Mouse (Mus musculus) hindbrain, embryonic 14.5 days (tissue): ENCODE measurements around the gene Ern1. TPM values are rescaled to one million over a fixed set of nuclear protein-coding genes. Genes with fewer than 3 reads are reported as not detected.
A peak's percentile ranks its signal among the peaks of the same experiment; 100 is the strongest.
"Not testable (repeated sequence)": the region's sequence is repeated elsewhere in the genome, so short reads cannot be mapped to it uniquely, and the experiment has no call there.

ENCODE experiments used
- ATAC-seq: fragments of 200-750 bp; cut with Nextera tagmentation; 2 replicates; pipeline ENCODE4 v1.8.0; 2017; ENCODE audit warnings: moderate number of reproducible peaks, mild to moderate bottlenecking, moderate TSS enrichment, moderate library complexity; ENCODE audit not compliant: low FRiP score
- DNase-seq: peaks from one replicate; pipeline ENCODE4 v3.0.0-alpha.2; 2015; ENCODE audit warnings: low spot score
- H3K27ac ChIP-seq: fragments of 300-500 bp; sonication (generic); 2 replicates; pipeline ENCODE4 v1.5.1; 2014; ENCODE audit warnings: mild to moderate bottlenecking, moderate library complexity
- H3K27me3 ChIP-seq: fragments of 300-500 bp; sonication (generic); 2 replicates; pipeline ENCODE4 v1.6.1; 2014; ENCODE audit warnings: mild to moderate bottlenecking, low read length, mixed read lengths; ENCODE audit not compliant: control insufficient read depth, insufficient read depth
- H3K36me3 ChIP-seq: fragments of 300-500 bp; sonication (generic); replicated peaks from 2 replicates; pipeline ENCODE4 v1.6.1; 2014; ENCODE audit not compliant: control insufficient read depth, insufficient read depth
- H3K4me1 ChIP-seq: fragments of 300-500 bp; sonication (generic); replicated peaks from 2 replicates; pipeline ENCODE4 v1.6.1; 2014; ENCODE audit warnings: antibody characterized with exemption, low read length, mixed read lengths; ENCODE audit not compliant: control insufficient read depth, insufficient read depth
- H3K4me2 ChIP-seq: fragments of 300-500 bp; sonication (generic); replicated peaks from 2 replicates; pipeline ENCODE4 v1.6.1; 2014; ENCODE audit warnings: mild to moderate bottlenecking, moderate library complexity
- H3K4me3 ChIP-seq: fragments of 300-500 bp; sonication (generic); replicated peaks from 2 replicates; pipeline ENCODE4 v1.5.1; 2014; ENCODE audit warnings: mild to moderate bottlenecking, low read length
- H3K9ac ChIP-seq: fragments of 300-500 bp; sonication (generic); 2 replicates; pipeline ENCODE4 v1.6.1; 2014
- H3K9me3 ChIP-seq: fragments of 300-500 bp; sonication (generic); 2 replicates; pipeline ENCODE4 v1.6.1; 2016; ENCODE audit warnings: low read length; ENCODE audit not compliant: control insufficient read depth
- WGBS: fragments of 180-500 bp; shearing (Covaris S2); extraction: QIAGEN DNeasy Blood & Tissue Kit; methylation state at CpG from one replicate; pipeline ENCODE4 v1.1.7; 2014; 5-methylcytosine and 5-hydroxymethylcytosine counted together
- polyA plus RNA-seq: library from polyadenylated mRNA; unstranded; fragments of >200 nt; fragmentation: Nextera tagmentation; extraction: Ambion mirVana; gene quantifications from 2 replicates; pipeline ENCODE4 v1.2.1, GENCODE M21; 2014

Gene Ern1
- polyA plus RNA-seq, 1 experiment from 2014 or later, result 7.2 TPM

GRCm38 (mm10) chr11:106394055-106394454, 93.6 kb downstream of the Ern1 start:
- H3K4me2 ChIP-seq, H3K4me3 ChIP-seq, H3K4me1 ChIP-seq, H3K9me3 ChIP-seq, H3K9ac ChIP-seq, ATAC-seq, H3K27me3 ChIP-seq, H3K27ac ChIP-seq, DNase-seq: not testable (repeated sequence)
- H3K36me3 ChIP-seq, result peaks cover 23% of the 10 kb centered on the region
- 84% methylated on average over 2 of the region's 2 CpGs for WGBS

- H3K27ac ChIP-seq, result no peak overlapping the region
- H3K4me3 ChIP-seq, result no peak overlapping the region
- peaks cover 15% of the 10 kb centered on the region for H3K36me3 ChIP-seq
- DNase-seq, result no peak
- no peak overlapping the region for H3K4me2 ChIP-seq
- H3K4me1 ChIP-seq, result no peaks in the 10 kb centered on the region
- 70% methylated on average over 4 of the region's 4 CpGs for WGBS
- ATAC-seq, result no peak
- no peak overlapping the region for H3K9ac ChIP-seq
- no peaks in the 10 kb centered on the region for H3K27me3 ChIP-seq
- H3K9me3 ChIP-seq, result no peaks in the 10 kb centered on the region
Observed at GRCm38 (mm10) chr11:106393331-106393616, 94.4 kb downstream of the Ern1 start.

DNA sequence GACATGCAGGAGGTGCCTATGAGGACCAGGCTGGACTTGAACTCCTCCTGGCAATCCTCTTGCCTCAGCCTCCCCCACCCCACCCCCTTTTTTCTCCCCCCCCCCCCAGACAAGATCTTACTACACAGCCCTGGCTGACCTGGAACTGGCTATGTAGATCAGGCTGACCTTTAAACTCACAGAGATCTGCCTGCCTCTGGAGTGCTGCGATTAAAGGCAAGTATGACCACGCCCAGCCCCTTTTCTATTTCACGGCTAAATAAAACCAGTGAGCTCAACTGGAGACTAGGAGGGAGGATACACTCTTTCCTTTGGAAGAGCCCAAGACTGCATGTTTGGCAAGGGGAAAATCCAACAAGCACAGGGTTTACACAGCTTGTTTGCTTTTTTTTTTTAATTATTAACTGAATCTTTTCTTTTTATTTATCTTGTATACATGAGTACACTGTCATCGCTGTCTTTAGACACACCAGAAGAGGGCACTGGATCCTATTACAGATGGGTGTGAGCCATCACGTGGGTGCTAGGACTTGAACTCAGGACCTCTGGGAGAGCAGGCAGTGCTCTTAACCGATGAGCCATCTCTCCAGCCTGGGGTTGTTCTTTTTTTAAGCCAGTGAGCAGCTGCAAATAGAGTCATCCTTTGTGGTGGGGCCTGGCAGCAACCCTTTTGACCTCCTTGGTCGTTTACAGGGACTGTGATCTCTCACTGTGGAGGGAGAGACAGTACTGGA, 94.9 kb downstream of the Ern1 start:
- H3K9ac ChIP-seq, result no peak overlapping the region
- H3K4me2 ChIP-seq, result no peak overlapping the region
- no peaks in the 10 kb centered on the region for H3K27me3 ChIP-seq
- no peak overlapping the region for H3K27ac ChIP-seq
- ATAC-seq (no peak), DNase-seq (no peak)
- no peaks in the 10 kb centered on the region for H3K4me1 ChIP-seq
- no peaks in the 10 kb centered on the region for H3K9me3 ChIP-seq
- no peak overlapping the region for H3K4me3 ChIP-seq
- H3K36me3 ChIP-seq, result peaks cover 12% of the 10 kb centered on the region; the same call in 1 of the 2 replicates
- WGBS, result 68% methylated on average over 7 of the region's 7 CpGs

DNA sequence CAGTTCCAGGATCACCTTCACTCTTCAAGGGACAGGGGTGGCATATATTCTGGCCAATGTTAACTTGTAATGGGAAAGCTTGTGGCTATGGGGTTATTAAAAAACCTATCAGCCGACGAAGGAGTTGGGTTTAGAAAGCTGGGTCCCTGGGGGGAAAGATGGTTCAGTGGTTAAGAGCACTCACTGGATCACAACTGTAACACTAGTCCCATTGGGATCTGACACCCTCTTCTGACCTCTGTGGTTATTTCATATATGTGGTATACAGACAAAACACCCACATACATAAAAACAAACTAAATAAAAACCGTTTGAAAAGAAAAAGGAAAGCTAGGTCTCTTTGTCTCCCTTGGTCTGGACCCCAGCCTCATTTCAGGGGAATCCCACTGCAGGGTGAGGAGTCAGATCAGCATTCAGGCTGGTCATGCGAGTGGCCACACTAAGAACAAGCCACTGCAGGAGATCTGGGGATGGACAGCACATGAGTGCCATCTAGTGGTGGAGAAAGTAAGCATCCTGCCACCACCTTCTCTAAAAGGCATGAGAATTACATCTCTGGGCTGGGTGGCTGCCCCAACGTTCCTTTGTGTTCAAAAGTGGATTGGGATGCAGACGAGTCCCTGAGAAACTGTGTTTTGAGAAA, 96.0 kb downstream of the Ern1 start:
- no peaks in the 10 kb centered on the region for H3K4me1 ChIP-seq
- ATAC-seq (peak; percentile 31; the same call in 1 of the 2 replicates), DNase-seq (peak; percentile 88)
- 33% methylated on average over 6 of the region's 6 CpGs for WGBS
- no peak overlapping the region for H3K9ac ChIP-seq
- peaks cover 12% of the 10 kb centered on the region; the same call in 1 of the 2 replicates for H3K36me3 ChIP-seq
- H3K4me2 ChIP-seq, result no peak overlapping the region
- H3K9me3 ChIP-seq, result no peaks in the 10 kb centered on the region
- no peak overlapping the region for H3K27ac ChIP-seq
- no peaks in the 10 kb centered on the region for H3K27me3 ChIP-seq
- no peak overlapping the region for H3K4me3 ChIP-seq

DNA sequence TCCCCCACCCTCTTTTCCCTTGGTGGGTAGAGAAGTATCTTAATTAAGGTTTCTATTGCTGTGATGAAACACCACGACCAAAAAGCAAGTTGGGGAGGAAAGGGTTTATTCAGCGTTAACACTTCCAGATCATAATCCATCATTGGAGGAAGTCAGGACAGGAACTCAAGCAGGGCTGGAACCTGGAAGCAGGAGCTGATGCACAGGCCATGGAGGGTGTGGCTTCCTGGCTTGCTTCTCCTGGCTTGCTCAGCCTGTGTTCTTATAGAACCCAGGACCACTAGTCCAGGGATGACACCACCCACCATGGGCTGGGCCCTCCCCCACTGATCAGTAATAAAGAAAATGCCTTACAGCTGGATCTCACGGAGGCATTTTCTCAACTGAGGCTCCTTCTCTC, 96.9 kb downstream of the Ern1 start:
- 79% methylated on average over 3 of the region's 3 CpGs for WGBS
- Histone ChIP-seq H3K27me3 (no peaks in the 10 kb centered on the region), H3K4me2 (no peak overlapping the region), H3K9ac (no peak overlapping the region), H3K36me3 (peaks cover 12% of the 10 kb centered on the region; the same call in 1 of the 2 replicates), H3K9me3 (no peaks in the 10 kb centered on the region), H3K4me1 (no peaks in the 10 kb centered on the region), H3K4me3 (no peak overlapping the region), H3K27ac (no peak overlapping the region)
- ATAC-seq (no peak), DNase-seq (no peak)

- H3K4me2 ChIP-seq, result no peak overlapping the region
- no peak overlapping the region for H3K27ac ChIP-seq
- H3K4me1 ChIP-seq, result no peaks in the 10 kb centered on the region
- H3K4me3 ChIP-seq, result no peak overlapping the region
- ATAC-seq (no peak), DNase-seq (no peak)
- no peaks in the 10 kb centered on the region for H3K27me3 ChIP-seq
- 41% methylated on average over 3 of the region's 3 CpGs for WGBS
- no peaks in the 10 kb centered on the region for H3K9me3 ChIP-seq
- peaks cover 8% of the 10 kb centered on the region; the same call in 1 of the 2 replicates for H3K36me3 ChIP-seq
- H3K9ac ChIP-seq, result no peak overlapping the region
Observed at GRCm38 (mm10) chr11:106389611-106390010, 98.0 kb downstream of the Ern1 start.

DNA sequence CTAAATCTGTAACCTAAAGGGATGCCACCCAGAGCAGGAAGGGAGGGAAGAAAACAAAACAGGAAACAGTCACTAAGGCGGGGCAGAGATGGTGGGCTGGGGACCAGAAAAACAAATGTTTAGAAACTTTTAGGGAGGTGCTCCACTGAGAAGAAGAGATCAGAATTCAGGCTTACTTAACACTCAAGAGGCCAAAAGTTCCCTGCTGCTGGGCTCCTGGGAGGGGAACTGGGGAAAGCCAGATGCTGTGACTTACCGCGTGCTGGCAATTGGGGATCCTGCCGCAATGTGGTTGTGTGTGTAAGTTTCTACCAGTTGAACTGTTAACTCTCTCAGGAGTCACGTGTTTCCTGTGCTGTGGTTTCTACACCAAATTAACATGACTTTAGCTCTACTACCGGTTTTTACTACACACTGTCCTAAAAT, 99.8 kb downstream of the Ern1 start, which contains the start of gene Icam2:
Gene Icam2, minus strand, starts transcription at position 285 of the 426 bp plus-strand sequence.
- Histone ChIP-seq H3K4me2 (no peak within 1 kb of the TSS), H3K9me3 (no peaks in the 10 kb centered on the region), H3K9ac (no peak within 1 kb of the TSS), H3K27me3 (no peaks in the 10 kb centered on the region), H3K27ac (no peak within 1 kb of the TSS), H3K4me1 (no peaks in the 10 kb centered on the region), H3K4me3 (no peak within 1 kb of the TSS), H3K36me3 (no peaks in the 10 kb centered on the region)
- 78% methylated on average over 6 of the region's 6 CpGs for WGBS
- DNase-seq, result no peak
- no peak for ATAC-seq

DNA sequence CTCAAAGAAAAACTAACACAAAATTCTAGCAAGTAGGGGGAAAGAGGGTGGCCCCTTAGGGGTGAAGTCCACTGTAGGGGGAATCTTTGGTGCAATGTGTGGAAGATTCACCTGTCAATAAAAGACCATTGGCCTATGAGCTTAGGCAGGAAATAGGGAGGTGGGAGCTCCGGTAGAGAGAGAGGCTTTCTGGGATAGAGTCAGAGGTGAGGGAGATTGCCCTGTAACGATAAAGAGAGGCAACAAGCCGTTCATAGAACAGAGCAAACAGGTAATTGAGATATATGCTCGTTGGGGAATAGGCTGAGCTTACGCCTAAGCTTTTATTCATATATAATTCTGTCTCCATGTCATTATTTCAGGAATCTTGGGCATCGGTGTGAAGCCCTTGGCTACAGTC, 100.6 kb downstream of the Ern1 start:
- Histone ChIP-seq H3K36me3 (no peaks in the 10 kb centered on the region), H3K27me3 (no peaks in the 10 kb centered on the region), H3K9me3 (no peaks in the 10 kb centered on the region), H3K4me2 (no peak overlapping the region), H3K27ac (no peak overlapping the region), H3K4me3 (no peak overlapping the region), H3K9ac (no peak overlapping the region), H3K4me1 (no peaks in the 10 kb centered on the region)
- 84% methylated on average over 6 of the region's 6 CpGs for WGBS
- no peak for DNase-seq
- no peak for ATAC-seq

DNA sequence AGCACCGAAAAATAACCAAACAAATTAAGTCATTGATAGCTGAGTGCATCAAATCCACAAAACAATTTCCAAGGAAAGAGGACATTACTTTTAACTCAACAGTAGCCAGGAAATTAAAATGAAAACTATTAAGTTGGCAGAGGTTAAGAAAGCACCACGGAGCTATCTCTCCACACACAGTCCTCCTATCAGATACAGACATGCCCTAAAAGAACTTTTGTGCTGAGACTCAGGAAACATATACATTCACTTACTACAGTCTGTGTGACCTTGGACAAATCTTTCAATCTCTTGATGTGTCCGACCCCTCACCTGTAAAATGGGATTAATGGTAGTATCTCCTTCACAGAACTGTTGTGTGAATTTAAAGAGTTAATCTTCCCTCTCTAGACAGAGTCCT, 101.2 kb downstream of the Ern1 start:
- H3K9me3 ChIP-seq, result no peaks in the 10 kb centered on the region
- no peak overlapping the region for H3K9ac ChIP-seq
- no peak overlapping the region for H3K4me2 ChIP-seq
- H3K4me1 ChIP-seq, result no peaks in the 10 kb centered on the region
- no peaks in the 10 kb centered on the region for H3K27me3 ChIP-seq
- WGBS, result 91% methylated on average over 3 of the region's 3 CpGs
- no peaks in the 10 kb centered on the region for H3K36me3 ChIP-seq
- H3K27ac ChIP-seq, result no peak overlapping the region
- ATAC-seq (no peak), DNase-seq (no peak)
- no peak overlapping the region for H3K4me3 ChIP-seq
